Mouse (Mus musculus) megakaryocyte, embryonic 14.5 days (primary cell): Measurements from ENCODE around the gene Enc1.

Experiments
- FLI1 ChIP-seq: IDR thresholded peaks from 2 replicates; pipeline ENCODE4 v1.6.1; 2012; ENCODE audit warnings: low read length, inconsistent platforms, mixed read lengths
- GATA1 ChIP-seq: IDR thresholded peaks from 3 replicates; pipeline ENCODE4 v1.6.1; 2012; ENCODE audit warnings: mixed read lengths, low read length, inconsistent platforms, borderline replicate concordance

DNA sequence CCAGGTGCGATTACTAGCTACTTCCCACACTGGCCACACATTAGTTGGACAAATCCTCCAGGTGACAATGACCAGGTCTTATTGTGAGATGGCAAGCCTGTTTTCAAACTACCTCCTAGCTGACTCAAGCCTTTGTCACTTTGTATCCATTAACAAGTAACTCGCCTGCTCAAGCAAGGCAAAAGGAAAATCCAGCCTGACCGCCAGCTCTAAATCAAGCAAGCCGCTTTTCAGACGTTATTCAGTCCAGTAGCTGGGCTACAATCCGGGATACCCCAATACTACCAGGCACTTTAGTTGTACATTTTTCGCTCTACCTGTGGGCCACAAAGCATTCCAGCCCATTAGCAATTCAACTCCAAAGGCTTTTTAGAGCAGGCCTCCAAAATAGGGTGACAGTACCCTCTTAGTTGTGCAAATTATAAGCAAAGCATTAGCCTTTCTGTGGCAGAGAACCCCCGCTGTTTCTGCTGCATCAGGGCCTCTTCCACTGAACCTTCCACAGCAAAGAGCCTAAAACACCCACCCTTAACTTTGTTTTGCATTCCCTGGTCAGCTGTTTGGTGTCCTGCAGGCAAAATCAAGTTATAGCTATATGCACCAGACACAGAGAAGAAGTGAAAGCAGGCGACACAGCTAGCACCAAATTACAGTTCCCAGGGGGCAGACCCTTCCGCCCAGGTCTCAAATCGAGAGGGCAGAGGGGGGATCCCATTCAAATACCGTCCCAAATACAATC, 44.5 kb upstream of the Enc1 start:
- TF ChIP-seq GATA1, result no peak
- TF ChIP-seq FLI1, result no peak
